Mouse (Mus musculus): Measurements from ENCODE around the gene Stard7. TPM values are rescaled to one million over a fixed set of nuclear protein-coding genes. Genes with fewer than 3 reads are reported as not detected.
A peak's percentile ranks its signal among the peaks of the same experiment; 100 is the strongest.
"Not testable (repeated sequence)": the region's sequence is repeated elsewhere in the genome, so short reads cannot be mapped to it uniquely, and the experiment has no call there.

The Stard7 gene
- polyA plus RNA-seq, 1 experiment from 2014 or later, result 85.5 TPM

DNA sequence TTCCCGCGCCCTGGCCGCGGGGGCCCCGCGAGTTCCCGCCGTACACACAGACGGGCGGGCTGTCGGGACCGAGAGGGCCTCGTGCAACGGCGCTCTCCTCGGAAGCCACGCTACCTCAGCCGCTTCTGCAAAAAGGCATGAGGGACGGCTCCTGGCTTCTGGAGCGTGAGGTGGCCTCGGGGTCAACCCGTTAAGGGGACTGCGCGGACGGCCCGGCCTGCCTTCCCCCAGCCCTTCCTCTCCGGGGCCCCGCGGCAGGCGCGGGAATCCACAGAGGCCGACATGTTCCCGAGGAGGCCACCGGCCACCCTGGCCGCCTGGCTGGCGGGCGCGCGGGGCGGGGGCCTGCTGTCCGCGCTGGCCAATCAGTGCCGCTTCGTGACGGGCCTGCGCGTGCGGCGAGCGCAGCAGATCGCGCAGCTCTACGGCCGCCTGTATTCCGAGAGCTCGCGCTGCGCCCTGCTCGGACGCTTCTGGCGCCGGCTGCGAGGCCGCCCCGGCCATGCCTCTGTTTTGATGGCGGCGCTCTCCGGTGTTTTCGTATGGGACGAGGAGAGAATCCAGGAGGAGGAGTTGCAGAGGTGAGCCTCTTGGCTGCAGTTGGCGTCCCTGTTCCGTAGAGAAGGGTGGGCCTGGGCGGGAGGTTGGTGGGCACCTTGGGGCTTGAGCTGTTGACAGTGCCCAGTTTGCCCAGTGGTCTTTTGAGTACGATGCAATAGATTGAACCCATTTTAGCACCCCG, 453 bp downstream of the Stard7 start:
- Histone ChIP-seq H3K9ac (ENCODE audit: low read depth, low read length) (peak overlapping the region; percentile 81), H3K36me3 (ENCODE audit: control insufficient read depth, insufficient read depth, low read length) (0 out of 2 replicates have a peak, but pooled peaks cover 5% of the 10 kb centered on the region), H3K4me2 (ENCODE audit: low read depth, low read length) (peak overlapping the region; percentile 81), H3K27ac (replicated peaks; ENCODE audit: low read depth, low read length) (peak overlapping the region; percentile 88), H3K4me1 (ENCODE audit: control insufficient read depth, insufficient read depth, low read length) (peaks cover 4% of the 10 kb centered on the region; the same call in 1 of the 2 replicates), H3K9me3 (ENCODE audit: control insufficient read depth, low read length) (no peaks in the 10 kb centered on the region), H3K4me3 (ENCODE audit: low read depth, low read length) (peak overlapping the region; percentile 78), H3K27me3 (replicated peaks; ENCODE audit: control insufficient read depth, insufficient read depth, low read length) (no peaks in the 10 kb centered on the region)
- WGBS, result under 1% methylated on average over 46 of the region's 75 CpGs
- DNase-seq (ENCODE audit: low spot score) (peak; percentile 92), ATAC-seq (ENCODE audit: low read depth) (peak; percentile 96)

DNA sequence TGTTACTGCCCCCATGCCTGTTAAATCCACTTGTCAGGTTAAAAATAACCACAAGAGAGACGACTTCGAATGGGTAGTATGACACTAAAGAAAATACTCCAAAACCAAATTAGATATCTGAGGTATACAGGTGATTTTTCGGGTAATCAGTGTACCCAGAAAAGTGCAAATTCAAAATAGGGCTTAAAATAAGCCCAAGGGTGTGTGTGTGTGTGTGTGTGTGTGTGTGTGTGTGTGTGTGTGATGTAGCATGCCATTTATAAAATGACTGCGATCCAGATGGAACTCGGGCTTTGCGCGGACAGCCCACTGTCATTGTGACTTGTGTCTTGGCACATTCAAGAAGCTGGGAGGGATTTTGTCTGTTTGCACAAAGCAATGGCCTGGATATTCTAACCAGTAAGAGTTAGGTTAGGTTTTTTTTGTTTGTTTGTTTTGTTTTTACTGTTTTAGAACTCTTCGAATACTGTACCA, 1.1 kb downstream of the Stard7 start:
- peak; percentile 47 for DNase-seq (ENCODE audit: low spot score)

DNA sequence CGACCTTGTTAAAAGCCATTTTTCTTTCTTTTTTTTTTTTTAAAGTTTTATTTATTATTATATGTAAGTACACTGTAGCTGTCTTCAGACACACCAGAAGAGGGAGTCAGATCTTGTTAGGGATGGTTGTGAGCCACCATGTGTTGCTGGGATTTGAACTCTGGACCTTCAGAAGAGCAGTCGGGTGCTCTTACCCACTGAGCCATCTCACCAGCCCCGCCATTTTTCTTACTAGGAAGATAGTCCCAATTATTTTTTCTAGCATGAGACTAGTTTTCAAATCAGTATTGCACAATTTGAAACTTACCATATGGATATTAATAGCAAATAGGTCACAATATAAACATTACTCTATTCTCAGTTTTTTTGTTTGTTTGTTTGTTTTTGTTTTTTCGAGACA, 2.0 kb downstream of the Stard7 start:
- H3K27ac ChIP-seq (replicated peaks; ENCODE audit: low read depth, low read length); H3K27me3 ChIP-seq (replicated peaks; ENCODE audit: control insufficient read depth, insufficient read depth, low read length); H3K4me1 ChIP-seq (ENCODE audit: control insufficient read depth, insufficient read depth, low read length); ATAC-seq (ENCODE audit: low read depth); DNase-seq (ENCODE audit: low spot score); H3K36me3 ChIP-seq (ENCODE audit: control insufficient read depth, insufficient read depth, low read length); H3K4me2 ChIP-seq (ENCODE audit: low read depth, low read length); H3K9me3 ChIP-seq (ENCODE audit: control insufficient read depth, low read length); H3K9ac ChIP-seq (ENCODE audit: low read depth, low read length): not testable (repeated sequence)
- WGBS, result 91% methylated on average over 4 of the region's 4 CpGs
- H3K4me3 ChIP-seq (ENCODE audit: low read depth, low read length), result peak overlapping the region; percentile 78; the same call in 1 of the 2 replicates

More for the DNA sequence above, 1.1 kb downstream of the Stard7 start:
- ATAC-seq (ENCODE audit: low read depth), result no peak
- Histone ChIP-seq H3K27ac (replicated peaks; ENCODE audit: low read depth, low read length) (peak overlapping the region; percentile 88), H3K27me3 (replicated peaks; ENCODE audit: control insufficient read depth, insufficient read depth, low read length) (no peaks in the 10 kb centered on the region), H3K4me3 (ENCODE audit: low read depth, low read length) (peak overlapping the region; percentile 78), H3K9me3 (ENCODE audit: control insufficient read depth, low read length) (no peaks in the 10 kb centered on the region), H3K36me3 (ENCODE audit: control insufficient read depth, insufficient read depth, low read length) (0 out of 2 replicates have a peak, but pooled peaks cover 5% of the 10 kb centered on the region), H3K4me2 (ENCODE audit: low read depth, low read length) (peak overlapping the region; percentile 81), H3K9ac (ENCODE audit: low read depth, low read length) (peak overlapping the region; percentile 81), H3K4me1 (ENCODE audit: control insufficient read depth, insufficient read depth, low read length) (peaks cover 4% of the 10 kb centered on the region; the same call in 1 of the 2 replicates)
- WGBS, result 11% methylated on average over 8 of the region's 8 CpGs

DNA sequence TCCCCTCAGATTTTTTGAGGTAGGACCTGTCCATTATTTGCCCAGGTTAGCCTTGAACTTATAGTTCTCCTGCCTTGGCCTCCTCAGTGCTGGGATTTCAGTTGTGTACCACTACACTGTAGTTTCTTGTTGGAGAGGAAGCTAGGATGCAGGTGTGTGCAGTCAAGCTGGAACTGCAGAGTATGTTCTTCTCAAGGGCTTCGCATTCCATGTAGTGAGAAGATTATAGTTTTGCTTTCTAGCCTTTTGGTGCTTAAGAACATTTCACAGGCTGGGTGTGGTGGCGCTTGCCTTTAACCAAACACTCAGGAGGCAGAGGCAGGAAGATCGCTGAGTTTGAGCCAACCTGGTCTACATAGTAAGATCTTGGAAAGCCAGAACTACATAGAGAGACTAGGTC, 2.8 kb downstream of the Stard7 start:
- DNase-seq (ENCODE audit: low spot score), result no peak
- no peaks in the 10 kb centered on the region for H3K27me3 ChIP-seq (replicated peaks; ENCODE audit: control insufficient read depth, insufficient read depth, low read length)
- WGBS, result 92% methylated on average over 3 of the region's 3 CpGs

DNA sequence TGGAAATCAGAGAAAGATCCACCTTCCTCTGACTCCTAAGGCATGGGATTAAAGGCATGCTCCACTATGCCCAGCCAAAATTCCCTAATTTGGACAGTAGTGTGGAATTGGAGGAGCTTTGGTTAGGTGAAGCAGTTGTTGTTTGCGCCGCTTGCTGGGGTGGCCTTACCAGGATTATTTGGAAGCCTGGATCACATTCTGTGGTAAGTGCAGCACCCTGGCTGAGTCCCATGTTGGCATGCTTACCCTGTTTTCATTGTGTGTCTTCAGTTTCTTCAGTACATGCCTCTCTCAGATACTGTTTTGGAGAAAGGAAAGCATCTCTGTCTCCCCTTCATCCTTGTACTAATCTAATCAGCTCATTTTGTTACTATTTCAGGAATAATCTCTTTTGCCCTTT, 4.6 kb downstream of the Stard7 start:
- Histone ChIP-seq H3K4me1 (ENCODE audit: control insufficient read depth, insufficient read depth, low read length) (peaks cover 4% of the 10 kb centered on the region; the same call in 1 of the 2 replicates), H3K27me3 (replicated peaks; ENCODE audit: control insufficient read depth, insufficient read depth, low read length) (no peaks in the 10 kb centered on the region), H3K9me3 (ENCODE audit: control insufficient read depth, low read length) (no peaks in the 10 kb centered on the region), H3K4me2 (ENCODE audit: low read depth, low read length) (no peak overlapping the region), H3K4me3 (ENCODE audit: low read depth, low read length) (no peak overlapping the region), H3K36me3 (ENCODE audit: control insufficient read depth, insufficient read depth, low read length) (0 out of 2 replicates have a peak, but pooled peaks cover 5% of the 10 kb centered on the region), H3K9ac (ENCODE audit: low read depth, low read length) (no peak overlapping the region), H3K27ac (replicated peaks; ENCODE audit: low read depth, low read length) (no peak overlapping the region)
- 71% methylated on average over 2 of the region's 2 CpGs for WGBS
- ATAC-seq (ENCODE audit: low read depth), result no peak
- DNase-seq (ENCODE audit: low spot score), result no peak

More for the DNA sequence above, 2.8 kb downstream of the Stard7 start:
- H3K27ac ChIP-seq (replicated peaks; ENCODE audit: low read depth, low read length), result no peak overlapping the region
- no peak overlapping the region for H3K4me3 ChIP-seq (ENCODE audit: low read depth, low read length)
- H3K9ac ChIP-seq (ENCODE audit: low read depth, low read length), result no peak overlapping the region
- no peak overlapping the region for H3K4me2 ChIP-seq (ENCODE audit: low read depth, low read length)
- H3K9me3 ChIP-seq (ENCODE audit: control insufficient read depth, low read length), result no peaks in the 10 kb centered on the region
- ATAC-seq (ENCODE audit: low read depth), result no peak
- peaks cover 4% of the 10 kb centered on the region; the same call in 1 of the 2 replicates for H3K4me1 ChIP-seq (ENCODE audit: control insufficient read depth, insufficient read depth, low read length)
- 0 out of 2 replicates have a peak, but pooled peaks cover 5% of the 10 kb centered on the region for H3K36me3 ChIP-seq (ENCODE audit: control insufficient read depth, insufficient read depth, low read length)

DNA sequence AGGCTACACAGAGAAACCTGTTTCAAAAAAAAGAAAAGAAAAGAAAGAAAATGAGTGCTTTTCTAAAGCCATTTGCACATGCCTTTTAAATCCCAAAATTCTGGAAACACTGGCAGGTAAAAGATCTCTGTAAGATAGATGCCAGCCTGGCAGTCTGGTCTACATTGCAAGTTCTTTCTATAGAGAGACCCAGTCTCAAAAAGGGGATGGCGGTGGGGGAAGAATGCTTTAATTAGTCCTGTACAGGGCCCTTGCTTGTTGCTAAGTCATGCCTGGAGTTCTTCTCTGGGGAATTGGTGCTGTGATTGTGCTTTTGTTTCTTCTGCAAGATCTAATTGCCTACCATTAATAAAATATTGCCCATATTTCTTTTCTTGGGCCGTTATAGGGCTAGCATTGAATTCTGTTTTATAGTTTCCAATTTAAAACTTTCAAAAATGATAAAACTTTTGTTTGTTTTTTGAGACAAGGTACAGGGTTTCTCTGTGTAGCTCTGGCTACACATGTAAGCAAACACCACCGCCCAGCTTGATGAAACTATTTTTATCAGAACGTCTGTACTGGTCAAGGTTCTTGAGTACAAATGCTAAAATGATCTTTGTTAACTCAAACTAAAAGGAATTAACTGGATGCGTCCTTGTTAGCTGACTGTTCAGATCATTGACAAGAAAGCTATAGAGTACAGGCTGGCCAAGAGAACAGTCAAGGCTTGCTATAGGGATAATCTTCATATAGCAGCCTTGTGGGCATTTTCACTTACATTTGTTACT, 5.7 kb downstream of the Stard7 start:
- 80% methylated on average over 5 of the region's 5 CpGs for WGBS
- H3K4me1 ChIP-seq (ENCODE audit: control insufficient read depth, insufficient read depth, low read length), result peaks cover 4% of the 10 kb centered on the region; the same call in 1 of the 2 replicates
- no peak for ATAC-seq (ENCODE audit: low read depth)

DNA sequence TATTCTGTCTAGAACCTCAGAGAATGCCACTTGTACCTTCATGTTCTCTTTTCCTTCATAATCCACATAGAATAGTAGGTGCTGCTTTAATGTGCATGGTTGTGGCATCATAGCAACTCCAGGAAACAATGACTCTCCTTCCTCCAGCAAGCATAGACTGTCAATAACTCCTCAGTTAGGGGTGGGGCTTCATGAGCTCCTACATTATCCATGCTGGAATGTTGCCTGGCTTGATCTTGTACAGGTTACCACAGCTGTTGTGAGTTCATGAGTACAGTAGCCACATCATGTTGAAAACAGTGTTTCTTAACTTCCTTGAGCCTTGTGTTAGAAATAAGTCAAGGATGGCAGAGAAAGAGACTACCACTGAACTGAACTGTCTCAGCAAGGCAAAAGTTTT, 8.1 kb downstream of the Stard7 start:
- no peak overlapping the region for H3K9ac ChIP-seq (ENCODE audit: low read depth, low read length)
- H3K27ac ChIP-seq (replicated peaks; ENCODE audit: low read depth, low read length), result no peak overlapping the region
- H3K4me3 ChIP-seq (ENCODE audit: low read depth, low read length), result no peak overlapping the region
- H3K4me1 ChIP-seq (ENCODE audit: control insufficient read depth, insufficient read depth, low read length), result no peaks in the 10 kb centered on the region
- peak; percentile 56 for DNase-seq (ENCODE audit: low spot score)
- H3K4me2 ChIP-seq (ENCODE audit: low read depth, low read length), result no peak overlapping the region
- ATAC-seq (ENCODE audit: low read depth), result no peak
- H3K9me3 ChIP-seq (ENCODE audit: control insufficient read depth, low read length), result no peaks in the 10 kb centered on the region
- H3K27me3 ChIP-seq (replicated peaks; ENCODE audit: control insufficient read depth, insufficient read depth, low read length), result no peaks in the 10 kb centered on the region
- H3K36me3 ChIP-seq (ENCODE audit: control insufficient read depth, insufficient read depth, low read length), result no peaks in the 10 kb centered on the region

More for the DNA sequence above, 5.7 kb downstream of the Stard7 start:
- H3K9me3 ChIP-seq (ENCODE audit: control insufficient read depth, low read length), result no peaks in the 10 kb centered on the region
- H3K36me3 ChIP-seq (ENCODE audit: control insufficient read depth, insufficient read depth, low read length), result 0 out of 2 replicates have a peak, but pooled peaks cover 5% of the 10 kb centered on the region
- no peak overlapping the region for H3K4me3 ChIP-seq (ENCODE audit: low read depth, low read length)
- H3K9ac ChIP-seq (ENCODE audit: low read depth, low read length), result no peak overlapping the region
- H3K27ac ChIP-seq (replicated peaks; ENCODE audit: low read depth, low read length), result no peak overlapping the region
- no peak for DNase-seq (ENCODE audit: low spot score)
- H3K27me3 ChIP-seq (replicated peaks; ENCODE audit: control insufficient read depth, insufficient read depth, low read length), result no peaks in the 10 kb centered on the region
- no peak overlapping the region for H3K4me2 ChIP-seq (ENCODE audit: low read depth, low read length)

DNA sequence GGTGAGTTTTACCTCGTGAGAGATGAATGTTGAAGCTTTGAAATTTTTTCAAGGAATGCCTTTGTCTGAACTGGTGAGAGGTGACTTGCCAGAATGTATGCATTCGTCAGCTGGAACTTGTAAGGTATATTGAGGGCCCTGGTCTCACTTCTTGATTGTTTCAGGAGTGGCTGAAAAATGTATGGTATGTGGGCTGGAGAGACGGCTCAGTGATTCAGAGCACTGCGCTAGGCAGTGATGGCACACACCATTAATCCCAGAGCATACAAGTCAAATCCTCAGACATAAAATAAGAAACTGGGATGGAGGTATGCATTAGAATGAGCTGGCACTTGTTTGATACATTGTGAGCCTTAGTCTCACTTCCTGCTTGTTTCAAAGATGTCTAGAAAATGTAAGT, 22.2 kb downstream of the Stard7 start:
- ATAC-seq (ENCODE audit: low read depth), result no peak
- 80% methylated on average over 4 of the region's 4 CpGs for WGBS
- peaks cover 77% of the 10 kb centered on the region for H3K36me3 ChIP-seq (ENCODE audit: control insufficient read depth, insufficient read depth, low read length)

More for the DNA sequence above, 22.2 kb downstream of the Stard7 start:
- Histone ChIP-seq H3K9ac (ENCODE audit: low read depth, low read length) (no peak overlapping the region), H3K27ac (replicated peaks; ENCODE audit: low read depth, low read length) (no peak overlapping the region), H3K4me1 (ENCODE audit: control insufficient read depth, insufficient read depth, low read length) (no peaks in the 10 kb centered on the region), H3K4me3 (ENCODE audit: low read depth, low read length) (no peak overlapping the region), H3K9me3 (ENCODE audit: control insufficient read depth, low read length) (no peaks in the 10 kb centered on the region), H3K4me2 (ENCODE audit: low read depth, low read length) (no peak overlapping the region), H3K27me3 (replicated peaks; ENCODE audit: control insufficient read depth, insufficient read depth, low read length) (no peaks in the 10 kb centered on the region)
- DNase-seq (ENCODE audit: low spot score), result no peak
